Mouse (Mus musculus) urinary bladder, postnatal 10 days (tissue): ENCODE measurements around the gene Slc6a16.
"Not testable (repeated sequence)": the region's sequence is repeated elsewhere in the genome, so short reads cannot be mapped to it uniquely, and the experiment has no call there.

Experiments
- DNase-seq: peaks from one replicate; pipeline ENCODE4 v3.0.0; 2022; ENCODE audit warnings: low spot score

Slc6a16 gene

GRCm38 (mm10) chr7:45253806-45254205, 12.9 kb downstream of the Slc6a16 start:
- no peak for DNase-seq

- DNase-seq = not testable (repeated sequence)
Measured at GRCm38 (mm10) chr7:45255822-45256221, 14.9 kb downstream of the Slc6a16 start.

GRCm38 (mm10) chr7:45257063-45257840, 16.4 kb downstream of the Slc6a16 start:
- DNase-seq = no peak

DNA sequence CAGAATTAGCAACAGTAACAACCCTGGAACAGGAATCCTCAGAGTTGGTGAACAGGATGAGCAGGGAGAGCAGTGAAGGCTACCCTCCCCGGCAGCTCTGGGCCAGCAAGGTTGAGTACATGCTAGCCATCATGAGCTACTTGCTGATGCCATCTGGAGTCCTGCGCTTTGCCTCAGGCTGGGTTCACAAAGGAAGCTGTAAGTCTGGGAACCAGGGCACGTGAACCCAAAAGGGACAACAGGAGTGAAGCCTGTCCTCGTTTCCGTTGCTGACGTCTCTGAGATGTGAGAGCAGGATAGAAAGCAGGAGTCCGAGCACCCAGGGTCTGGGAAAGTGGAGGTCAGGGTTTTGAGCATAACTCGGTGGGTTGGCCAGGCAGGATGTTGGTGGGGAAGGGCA, 18.4 kb downstream of the Slc6a16 start:
- DNase-seq = no peak

- no peak for DNase-seq
Measured at GRCm38 (mm10) chr7:45262266-45262665, 21.4 kb downstream of the Slc6a16 start.

DNA sequence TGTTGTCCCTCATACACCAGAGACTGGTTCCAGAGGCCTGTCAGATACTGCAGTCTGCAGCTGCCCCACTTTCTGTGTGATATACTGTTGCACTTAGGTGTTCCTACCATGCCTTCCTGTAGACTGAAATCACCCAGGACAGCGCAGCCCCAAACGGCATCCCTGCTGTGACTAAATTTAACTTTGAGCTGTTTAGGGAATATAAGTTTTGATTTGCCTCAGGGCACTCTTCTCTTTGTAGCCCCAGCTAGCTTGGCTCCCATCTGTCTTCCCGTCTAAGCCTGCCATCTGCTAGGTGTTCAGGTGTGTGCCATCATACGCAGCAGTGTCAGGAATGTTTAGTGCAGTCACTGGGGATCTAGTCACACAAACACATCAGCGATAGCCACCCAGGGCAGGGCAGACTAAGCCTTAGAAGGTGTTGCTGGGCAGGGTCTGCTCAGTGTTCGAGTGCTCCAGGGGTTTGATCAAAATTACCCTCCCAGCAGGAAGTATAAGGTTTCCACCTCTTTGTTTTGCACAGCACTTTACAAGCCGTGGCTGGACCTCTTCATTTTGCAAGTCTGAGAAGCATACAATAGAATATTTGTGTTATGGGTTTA, 22.2 kb downstream of the Slc6a16 start:
- DNase-seq = no peak

- no peak for DNase-seq
Measured at GRCm38 (mm10) chr7:45264348-45264747, 23.5 kb downstream of the Slc6a16 start.

- DNase-seq = no peak
Measured at GRCm38 (mm10) chr7:45265518-45265917, 24.6 kb downstream of the Slc6a16 start.

DNA sequence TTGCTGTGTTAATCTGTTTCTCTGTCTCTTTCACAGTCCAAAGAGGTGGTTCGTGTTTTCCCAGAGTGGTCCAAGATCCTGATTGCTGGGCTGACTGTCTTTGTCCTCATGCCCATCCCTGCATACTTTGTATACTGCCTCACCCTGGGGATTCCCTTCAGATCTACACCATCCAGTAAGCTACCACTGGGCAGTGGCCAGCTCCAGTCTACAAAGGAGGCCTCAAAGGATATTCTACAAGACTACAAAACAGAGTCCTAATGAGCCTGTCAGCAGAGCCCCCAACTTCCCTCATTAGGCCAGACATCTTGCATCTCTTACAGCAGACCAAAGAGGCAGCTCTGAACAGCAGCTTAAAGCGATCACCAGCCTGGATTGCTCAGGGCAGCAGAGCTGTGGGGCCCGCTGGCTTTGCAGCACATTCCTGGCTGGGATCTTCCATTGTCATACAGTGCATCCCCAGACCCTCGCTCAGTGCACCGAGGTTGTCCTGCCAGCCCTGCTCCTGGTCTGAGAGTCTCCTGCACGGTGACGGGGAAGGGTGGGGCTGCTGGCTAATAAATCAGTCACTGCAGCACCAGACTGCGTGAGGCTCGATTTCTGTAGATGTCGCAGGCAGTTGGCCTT, 32.0 kb downstream of the Slc6a16 start:
- DNase-seq = no peak

- DNase-seq = no peak
Measured at GRCm38 (mm10) chr7:45273672-45274071, 32.8 kb downstream of the Slc6a16 start.

GRCm38 (mm10) chr7:45277136-45277760, 36.4 kb downstream of the Slc6a16 start, which contains the start of gene Slc6a21:
Gene Slc6a21 (plus strand): TSS chr7:45277513.
- no peak for DNase-seq

- DNase-seq = no peak
Measured at GRCm38 (mm10) chr7:45286486-45286885, 45.6 kb downstream of the Slc6a16 start.

- DNase-seq = no peak
Measured at GRCm38 (mm10) chr7:45296626-45297025, 55.7 kb downstream of the Slc6a16 start.

- DNase-seq = no peak
Measured at GRCm38 (mm10) chr7:45297563-45297962, 56.7 kb downstream of the Slc6a16 start.

GRCm38 (mm10) chr7:45299752-45300151, 58.9 kb downstream of the Slc6a16 start:
- no peak for DNase-seq

GRCm38 (mm10) chr7:45300270-45300669, 59.4 kb downstream of the Slc6a16 start:
- no peak for DNase-seq

DNA sequence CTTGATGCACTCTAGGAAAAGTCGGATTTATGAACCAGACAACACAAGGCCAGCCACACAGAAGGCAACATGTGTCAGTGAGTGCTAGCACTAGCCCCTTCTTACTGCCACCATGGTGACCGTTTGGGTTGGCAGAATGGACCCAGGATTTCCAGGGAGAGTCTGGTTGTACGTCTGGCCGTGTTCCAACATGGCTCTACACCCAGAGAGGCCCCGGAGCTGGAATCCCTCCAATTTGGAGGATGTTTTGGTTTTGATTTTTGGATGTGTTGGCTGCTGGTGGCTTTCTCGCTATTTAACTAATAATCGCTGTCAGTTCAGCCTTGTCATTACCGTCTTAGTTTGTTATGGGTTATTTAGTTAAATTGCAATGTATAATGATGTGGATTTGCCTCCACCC, 61.7 kb downstream of the Slc6a16 start:
- no peak for DNase-seq

DNA sequence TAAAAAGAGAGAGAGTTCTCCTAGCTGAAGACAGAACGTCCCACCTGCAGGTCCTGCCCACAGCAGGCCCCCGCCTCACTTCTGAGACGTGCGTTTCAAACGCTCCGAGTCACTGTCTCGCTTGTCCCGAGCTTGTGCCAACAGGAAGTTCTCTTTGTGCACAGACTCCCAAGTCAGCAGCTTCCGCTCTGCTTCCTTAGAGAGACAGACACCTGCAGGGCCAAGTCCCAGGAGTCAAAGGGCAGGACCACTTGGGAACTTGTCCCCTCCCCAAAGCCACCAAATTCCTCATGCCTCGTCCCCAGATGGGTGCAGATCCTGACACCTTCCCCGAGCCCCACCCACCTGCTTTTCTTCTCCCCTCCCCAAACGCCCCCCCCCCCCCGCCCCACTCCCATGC, 64.0 kb downstream of the Slc6a16 start:
- DNase-seq = no peak

- no peak for DNase-seq
Measured at GRCm38 (mm10) chr7:45305275-45305674, 64.4 kb downstream of the Slc6a16 start.

GRCm38 (mm10) chr7:45308551-45309240, 67.8 kb downstream of the Slc6a16 start:
- DNase-seq = no peak

DNA sequence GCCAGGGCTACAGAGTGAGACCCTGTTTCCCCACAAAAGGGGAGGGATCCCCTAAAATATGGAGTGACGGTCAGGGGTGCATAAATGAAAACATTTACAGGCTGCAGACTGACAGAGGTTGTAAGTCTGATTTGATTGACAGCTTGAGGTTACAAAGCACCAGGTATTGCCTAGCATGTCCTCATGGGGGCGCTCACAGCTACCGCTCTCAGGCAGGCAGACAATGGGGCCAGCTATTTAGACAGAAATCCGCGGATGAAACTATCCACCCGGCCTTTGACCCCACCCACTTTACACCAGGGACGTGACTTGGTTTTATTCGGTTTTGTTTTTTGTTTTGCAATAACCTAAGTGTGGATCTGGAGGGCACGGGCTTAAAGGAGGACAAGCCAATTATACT, 68.6 kb downstream of the Slc6a16 start:
- no peak for DNase-seq

DNA sequence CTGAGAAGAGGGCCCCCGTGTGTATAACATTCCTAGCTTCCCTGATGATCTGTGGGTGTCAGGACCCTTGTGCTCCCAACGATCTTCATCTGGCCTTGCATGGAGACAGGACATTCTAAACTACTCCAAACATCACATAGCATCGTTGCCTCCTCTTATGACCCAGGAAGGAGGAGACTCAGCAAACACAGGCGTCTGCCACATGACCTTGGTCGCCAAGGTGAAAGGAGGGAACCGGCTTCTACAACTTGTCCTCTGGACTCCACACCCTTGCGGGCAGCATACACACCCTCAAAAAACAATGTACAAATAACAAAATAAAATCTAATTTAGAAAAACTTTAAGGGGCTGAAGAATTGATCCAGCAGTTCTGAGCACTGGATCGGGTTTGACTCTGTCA, 71.1 kb downstream of the Slc6a16 start:
- DNase-seq = no peak
